Mouse (Mus musculus): ENCODE data around the gene Rnls. TPM values are rescaled to one million over a fixed set of nuclear protein-coding genes. Genes with fewer than 3 reads are reported as not detected.

Rnls gene
- polyA plus RNA-seq, 1 experiment: 0.34 TPM

- Histone ChIP-seq H3K27ac (ENCODE audit: insufficient read depth, low read length) (no peak overlapping the region), H3K36me3 (ENCODE audit: control insufficient read depth, insufficient read depth, low read length) (no peaks in the 10 kb centered on the region), H3K4me1 (ENCODE audit: control insufficient read depth, insufficient read depth, insufficient read length) (peaks cover 9% of the 10 kb centered on the region), H3K27me3 (ENCODE audit: control insufficient read depth, insufficient read depth, low read length) (no peaks in the 10 kb centered on the region), H3K4me3 (ENCODE audit: extremely low read depth, insufficient read depth, insufficient read length) (no peak overlapping the region)
- DNase-seq (ENCODE audit: low read depth in 1 of 2, low spot score in 2 of 2): no peak
- 64% methylated on average over 8 of the region's 8 CpGs for WGBS
- TF ChIP-seq CTCF (IDR thresholded peaks at IDR 0.05; ENCODE audit: extremely low read depth, insufficient read depth, insufficient read length, insufficient replicate concordance) (no peak), POLR2A (IDR thresholded peaks at IDR 0.05; ENCODE audit: low read depth, low read length) (no peak)
These were observed 277.3 kb downstream of the Rnls start for GRCm38 (mm10) chr19:33114631-33115295.

DNA sequence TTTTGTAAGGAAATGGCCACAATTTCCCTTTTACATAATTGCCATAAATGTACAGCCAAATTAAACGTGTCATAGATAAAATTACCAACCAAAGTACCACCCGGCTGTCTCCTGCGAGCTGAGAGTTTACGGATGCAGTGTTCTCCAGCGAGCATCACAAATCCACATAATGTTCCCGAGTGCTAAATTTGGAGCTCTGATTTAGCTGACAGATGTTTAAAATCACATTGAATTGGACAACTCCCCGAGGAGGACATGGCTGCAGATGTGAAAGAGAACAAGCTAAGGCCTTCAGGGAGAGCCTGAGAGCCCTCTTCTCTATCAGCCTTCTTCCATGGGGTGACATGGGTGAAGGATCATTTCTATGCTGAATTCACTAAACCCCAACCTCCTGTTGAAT is 278.3 kb downstream of the Rnls start:
- H3K27ac ChIP-seq (ENCODE audit: insufficient read depth, low read length): no peak overlapping the region; the same call in 1 of the 2 replicates
- TF ChIP-seq CTCF (IDR thresholded peaks at IDR 0.05; ENCODE audit: extremely low read depth, insufficient read depth, insufficient read length, insufficient replicate concordance) (no peak), POLR2A (IDR thresholded peaks at IDR 0.05; ENCODE audit: low read depth, low read length) (no peak)
- no peak for DNase-seq (ENCODE audit: low read depth in 1 of 2, low spot score in 2 of 2)
- no peak overlapping the region for H3K4me3 ChIP-seq (ENCODE audit: extremely low read depth, insufficient read depth, insufficient read length)
- H3K36me3 ChIP-seq (ENCODE audit: control insufficient read depth, insufficient read depth, low read length): no peaks in the 10 kb centered on the region
- H3K4me1 ChIP-seq (ENCODE audit: control insufficient read depth, insufficient read depth, insufficient read length): peaks cover 8% of the 10 kb centered on the region
- 73% methylated on average over 7 of the region's 7 CpGs for WGBS
- H3K27me3 ChIP-seq (ENCODE audit: control insufficient read depth, insufficient read depth, low read length): no peaks in the 10 kb centered on the region

GRCm38 (mm10) chr19:33110404-33110803 is 281.7 kb downstream of the Rnls start:
- TF ChIP-seq CTCF (IDR thresholded peaks at IDR 0.05; ENCODE audit: extremely low read depth, insufficient read depth, insufficient read length, insufficient replicate concordance): no peak
- no peak for TF ChIP-seq POLR2A (IDR thresholded peaks at IDR 0.05; ENCODE audit: low read depth, low read length)
- Histone ChIP-seq H3K27me3 (ENCODE audit: control insufficient read depth, insufficient read depth, low read length) (no peaks in the 10 kb centered on the region), H3K27ac (ENCODE audit: insufficient read depth, low read length) (no peak overlapping the region), H3K4me1 (ENCODE audit: control insufficient read depth, insufficient read depth, insufficient read length) (peaks cover 8% of the 10 kb centered on the region; the same call in 1 of the 2 replicates), H3K36me3 (ENCODE audit: control insufficient read depth, insufficient read depth, low read length) (no peaks in the 10 kb centered on the region), H3K4me3 (ENCODE audit: extremely low read depth, insufficient read depth, insufficient read length) (no peak overlapping the region)
- 79% methylated on average over 9 of the region's 9 CpGs for whole genome bisulfite sequencing
- no peak for DNase-seq (ENCODE audit: low read depth in 1 of 2, low spot score in 2 of 2)

DNA sequence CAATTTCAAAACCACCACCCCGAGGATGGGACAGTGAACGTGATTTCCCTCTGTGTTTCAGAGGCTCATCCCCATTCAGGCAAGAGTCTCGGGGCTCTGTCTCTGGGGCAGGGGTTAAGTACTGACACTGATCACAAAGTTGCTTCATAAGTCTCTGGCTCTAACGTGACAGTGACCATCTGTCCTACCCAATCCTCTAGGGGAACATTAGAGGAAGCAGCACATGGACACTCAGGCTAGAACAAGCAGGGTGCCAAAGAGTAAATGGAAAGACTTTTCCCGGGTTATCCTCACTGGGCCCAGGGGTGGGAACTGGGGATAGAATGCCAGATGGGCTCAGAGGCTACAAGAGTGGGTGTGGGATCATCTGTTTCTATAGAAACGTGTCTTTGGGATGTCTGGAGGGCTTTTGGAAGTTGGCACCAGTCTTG is 282.1 kb downstream of the Rnls start:
- no peaks in the 10 kb centered on the region for H3K36me3 ChIP-seq (ENCODE audit: control insufficient read depth, insufficient read depth, low read length)
- TF ChIP-seq POLR2A (IDR thresholded peaks at IDR 0.05; ENCODE audit: low read depth, low read length) (no peak), CTCF (IDR thresholded peaks at IDR 0.05; ENCODE audit: extremely low read depth, insufficient read depth, insufficient read length, insufficient replicate concordance) (no peak)
- no peak for DNase-seq (ENCODE audit: low read depth in 1 of 2, low spot score in 2 of 2)
- H3K27ac ChIP-seq (ENCODE audit: insufficient read depth, low read length): no peak overlapping the region
- peaks cover 8% of the 10 kb centered on the region; the same call in 1 of the 2 replicates for H3K4me1 ChIP-seq (ENCODE audit: control insufficient read depth, insufficient read depth, insufficient read length)
- H3K4me3 ChIP-seq (ENCODE audit: extremely low read depth, insufficient read depth, insufficient read length): no peak overlapping the region
- WGBS: 44% methylated on average over 6 of the region's 6 CpGs
- no peaks in the 10 kb centered on the region for H3K27me3 ChIP-seq (ENCODE audit: control insufficient read depth, insufficient read depth, low read length)

GRCm38 (mm10) chr19:33109141-33109540 is 283.0 kb downstream of the Rnls start:
- no peaks in the 10 kb centered on the region for H3K36me3 ChIP-seq (ENCODE audit: control insufficient read depth, insufficient read depth, low read length)
- H3K27me3 ChIP-seq (ENCODE audit: control insufficient read depth, insufficient read depth, low read length): no peaks in the 10 kb centered on the region
- H3K4me3 ChIP-seq (ENCODE audit: extremely low read depth, insufficient read depth, insufficient read length): no peak overlapping the region
- DNase-seq (ENCODE audit: low read depth in 1 of 2, low spot score in 2 of 2): no peak
- H3K4me1 ChIP-seq (ENCODE audit: control insufficient read depth, insufficient read depth, insufficient read length): peaks cover 8% of the 10 kb centered on the region; the same call in 1 of the 2 replicates
- H3K27ac ChIP-seq (ENCODE audit: insufficient read depth, low read length): no peak overlapping the region
- TF ChIP-seq CTCF (IDR thresholded peaks at IDR 0.05; ENCODE audit: extremely low read depth, insufficient read depth, insufficient read length, insufficient replicate concordance): no peak
- TF ChIP-seq POLR2A (IDR thresholded peaks at IDR 0.05; ENCODE audit: low read depth, low read length): no peak
- 65% methylated on average over 7 of the region's 7 CpGs for WGBS

GRCm38 (mm10) chr19:33103851-33104250 is 288.2 kb downstream of the Rnls start:
- no peak for DNase-seq (ENCODE audit: low read depth in 1 of 2, low spot score in 2 of 2)
- TF ChIP-seq CTCF (IDR thresholded peaks at IDR 0.05; ENCODE audit: extremely low read depth, insufficient read depth, insufficient read length, insufficient replicate concordance) (no peak), POLR2A (IDR thresholded peaks at IDR 0.05; ENCODE audit: low read depth, low read length) (no peak)
- Histone ChIP-seq H3K4me3 (ENCODE audit: extremely low read depth, insufficient read depth, insufficient read length) (no peak overlapping the region), H3K4me1 (ENCODE audit: control insufficient read depth, insufficient read depth, insufficient read length) (peaks cover 20% of the 10 kb centered on the region; the same call in 1 of the 2 replicates), H3K27ac (ENCODE audit: insufficient read depth, low read length) (no peak overlapping the region), H3K36me3 (ENCODE audit: control insufficient read depth, insufficient read depth, low read length) (no peaks in the 10 kb centered on the region), H3K27me3 (ENCODE audit: control insufficient read depth, insufficient read depth, low read length) (no peaks in the 10 kb centered on the region)
- WGBS: 96% methylated on average over 6 of the region's 6 CpGs

DNA sequence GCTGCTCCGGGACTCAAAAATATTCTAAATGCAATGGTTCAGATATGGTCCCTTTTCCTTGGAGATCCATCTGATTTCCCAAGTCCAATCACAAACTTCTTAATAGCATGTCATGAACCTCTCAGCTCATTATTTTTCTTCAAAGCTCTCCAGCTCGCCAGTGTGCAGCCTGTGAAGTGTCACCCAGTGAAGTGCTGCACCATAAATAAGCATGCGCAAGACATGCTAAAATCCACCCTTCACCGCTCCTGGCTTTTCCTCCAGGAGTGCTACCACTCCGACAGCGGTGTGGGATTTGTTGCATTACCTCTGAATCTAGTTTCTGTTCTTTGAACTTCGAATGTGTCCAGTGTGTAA is 289.3 kb downstream of the Rnls start:
- DNase-seq (ENCODE audit: low read depth in 1 of 2, low spot score in 2 of 2): no peak
- TF ChIP-seq CTCF (IDR thresholded peaks at IDR 0.05; ENCODE audit: extremely low read depth, insufficient read depth, insufficient read length, insufficient replicate concordance) (no peak), POLR2A (IDR thresholded peaks at IDR 0.05; ENCODE audit: low read depth, low read length) (no peak)
- no peaks in the 10 kb centered on the region for H3K27me3 ChIP-seq (ENCODE audit: control insufficient read depth, insufficient read depth, low read length)
- H3K4me3 ChIP-seq (ENCODE audit: extremely low read depth, insufficient read depth, insufficient read length): no peak overlapping the region
- WGBS: 87% methylated on average over 7 of the region's 7 CpGs
- no peaks in the 10 kb centered on the region for H3K36me3 ChIP-seq (ENCODE audit: control insufficient read depth, insufficient read depth, low read length)
- no peak overlapping the region for H3K27ac ChIP-seq (ENCODE audit: insufficient read depth, low read length)
- H3K4me1 ChIP-seq (ENCODE audit: control insufficient read depth, insufficient read depth, insufficient read length): peaks cover 20% of the 10 kb centered on the region; the same call in 1 of the 2 replicates

Measured in spleen, adult 2 months (tissue).